Mouse (Mus musculus): ENCODE data around the gene Cc2d1a.

Gene Cc2d1a

DNA sequence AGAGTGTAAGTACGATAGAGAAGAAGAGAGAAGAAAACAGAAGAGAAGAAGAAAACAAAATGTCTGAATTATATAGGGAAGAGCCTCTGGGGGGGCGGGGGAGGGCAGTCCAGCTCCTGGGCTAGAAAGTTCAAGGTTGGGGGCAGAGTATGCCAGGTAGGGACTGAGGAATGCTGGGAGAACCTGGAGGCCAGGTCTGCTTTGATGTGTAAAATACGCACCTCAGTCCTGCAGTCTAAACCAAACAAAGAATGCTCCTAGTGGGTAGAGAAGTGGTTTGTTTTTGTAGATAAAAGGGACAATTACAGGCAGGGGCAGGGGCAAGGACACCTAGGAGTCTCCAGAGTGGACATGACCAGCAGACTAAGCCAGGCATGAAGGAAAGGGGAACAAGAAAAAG lies 29.7 kb upstream of the Cc2d1a start:
- DNase-seq (ENCODE audit: extremely low spot score) = no peak

DNA sequence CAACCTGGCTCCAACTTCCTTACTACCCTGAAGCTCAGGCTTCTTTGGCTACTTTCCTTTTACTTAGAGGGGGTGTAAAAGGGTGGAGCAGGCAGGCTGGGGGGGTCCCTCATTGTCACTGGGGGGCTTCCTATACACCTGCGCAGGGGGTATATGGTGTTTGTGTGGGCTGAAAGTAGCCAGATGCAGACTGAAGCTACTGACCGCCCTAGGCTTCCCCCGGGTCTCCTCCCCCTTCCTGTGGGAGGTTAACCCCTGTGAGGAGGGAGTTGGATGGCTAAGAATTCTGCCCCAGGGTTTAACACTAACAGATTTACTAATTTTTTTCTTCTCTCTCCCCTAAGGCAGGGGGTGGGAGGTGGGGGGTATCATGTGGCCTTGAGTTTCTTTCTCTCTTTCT lies 28.8 kb upstream of the Cc2d1a start:
- DNase-seq (ENCODE audit: extremely low spot score) = no peak

DNA sequence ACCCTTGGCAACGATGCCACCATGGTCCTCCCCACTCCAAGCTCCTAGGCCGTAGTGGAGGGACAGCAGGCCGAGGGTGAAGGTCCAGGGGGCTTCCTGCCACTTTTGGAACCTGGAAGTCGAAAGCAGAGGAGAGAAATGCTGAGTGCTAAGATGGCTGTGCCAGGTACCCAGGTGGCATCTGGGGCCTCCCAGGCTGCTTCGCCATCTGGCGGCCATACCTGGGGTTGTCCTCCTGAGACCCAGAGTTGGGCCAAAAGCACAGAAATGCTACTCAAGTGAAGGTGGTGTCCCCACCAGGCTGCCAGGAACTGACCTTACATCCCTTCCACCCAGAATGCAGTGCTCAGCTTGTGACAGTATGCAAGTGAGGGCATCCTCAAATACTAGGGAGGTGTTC lies 26.1 kb upstream of the Cc2d1a start:
- no peak for DNase-seq (ENCODE audit: extremely low spot score)

DNA sequence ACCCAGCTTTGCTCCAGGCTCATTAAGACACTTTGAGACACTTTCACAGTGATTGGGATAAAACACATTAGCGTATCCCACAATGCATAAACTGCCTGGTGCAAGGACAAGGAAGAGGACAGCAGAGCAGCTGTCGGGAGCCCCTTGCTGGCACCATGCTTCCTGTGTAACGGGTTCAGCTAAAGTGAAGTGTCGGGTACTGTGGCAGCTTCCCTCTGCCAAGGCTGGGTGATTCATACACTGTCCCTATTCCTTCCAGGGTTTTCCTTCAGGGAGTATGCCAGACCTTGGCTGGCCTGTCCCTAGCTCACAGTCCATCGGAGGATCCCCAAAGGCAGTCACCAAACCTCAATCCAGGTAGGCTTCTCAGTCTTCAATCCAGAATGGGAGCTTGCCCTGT lies 22.4 kb upstream of the Cc2d1a start:
- DNase-seq (ENCODE audit: extremely low spot score) = no peak

DNA sequence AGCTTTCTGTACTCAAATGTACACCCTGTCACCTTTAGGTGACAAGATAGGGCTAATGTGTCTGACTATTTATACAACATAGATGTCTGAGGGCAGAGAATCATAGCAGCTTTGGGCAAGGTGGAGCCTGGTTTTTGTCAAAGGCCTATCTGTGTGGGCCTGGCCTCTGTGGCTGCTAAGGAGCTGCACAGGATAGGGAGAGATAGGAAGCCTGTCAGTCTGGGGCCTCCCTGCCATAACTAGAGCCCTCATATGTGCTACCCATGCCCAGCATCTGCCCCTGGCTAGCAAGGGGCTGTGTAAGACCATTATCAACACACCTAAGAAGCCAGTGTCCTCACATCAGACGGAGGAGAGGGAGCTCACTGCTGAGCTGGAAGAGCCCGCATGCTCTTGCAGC lies 20.0 kb upstream of the Cc2d1a start:
- no peak for DNase-seq (ENCODE audit: extremely low spot score)

DNA sequence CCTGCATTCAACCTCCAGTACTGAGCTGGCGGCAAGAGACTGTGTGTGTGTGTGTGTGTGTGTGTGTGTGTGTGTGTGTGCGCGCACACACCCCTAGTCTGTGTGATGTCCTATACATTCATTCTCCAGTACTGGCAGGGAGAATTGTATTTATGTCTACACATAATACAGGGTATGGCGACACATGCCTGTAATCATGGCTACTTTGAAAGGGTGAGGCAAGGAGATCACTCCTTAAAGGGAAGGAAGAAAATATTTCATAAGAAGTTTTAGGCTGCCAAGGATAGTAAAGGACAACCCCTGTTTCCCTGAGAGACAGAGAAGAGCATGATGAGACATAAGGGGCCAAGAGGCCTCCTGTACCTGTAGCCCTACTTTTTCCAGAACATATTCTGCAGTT lies 9.9 kb upstream of the Cc2d1a start:
- DNase-seq (ENCODE audit: extremely low spot score) = no peak

- no peak for DNase-seq (ENCODE audit: extremely low spot score)
These were observed 1.4 kb upstream of the Cc2d1a start for GRCm38 (mm10) chr8:84149181-84149580.

GRCm38 (mm10) chr8:84148531-84148850 lies 755 bp upstream of the Cc2d1a start:
- DNase-seq (ENCODE audit: extremely low spot score) = no peak

DNA sequence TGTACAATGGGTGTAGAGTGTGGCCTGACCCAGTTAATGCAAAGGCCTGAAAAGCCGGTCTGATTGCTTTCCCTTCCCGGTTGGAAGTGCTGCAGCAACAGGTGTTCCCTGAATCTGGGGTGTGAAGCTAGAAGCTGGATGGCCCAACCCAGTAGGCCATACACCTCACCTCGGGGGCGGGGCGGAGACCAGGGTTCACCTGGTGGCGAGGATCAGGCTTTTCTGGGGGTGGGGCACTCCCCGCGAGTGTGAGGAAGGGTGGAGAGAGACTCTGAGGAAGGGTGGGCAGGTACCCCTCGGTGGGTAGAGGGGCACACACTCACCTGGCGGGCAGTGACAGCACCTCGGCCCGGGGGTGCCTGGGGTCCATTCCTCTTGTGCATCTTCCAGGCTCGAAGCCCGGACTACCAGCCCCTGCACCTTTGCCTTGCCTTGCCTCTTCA lies 391 bp downstream of the Cc2d1a start:
- no peak for DNase-seq (ENCODE audit: extremely low spot score)

- DNase-seq (ENCODE audit: extremely low spot score) = no peak
These were observed 3.0 kb downstream of the Cc2d1a start for GRCm38 (mm10) chr8:84144636-84145245.

DNA sequence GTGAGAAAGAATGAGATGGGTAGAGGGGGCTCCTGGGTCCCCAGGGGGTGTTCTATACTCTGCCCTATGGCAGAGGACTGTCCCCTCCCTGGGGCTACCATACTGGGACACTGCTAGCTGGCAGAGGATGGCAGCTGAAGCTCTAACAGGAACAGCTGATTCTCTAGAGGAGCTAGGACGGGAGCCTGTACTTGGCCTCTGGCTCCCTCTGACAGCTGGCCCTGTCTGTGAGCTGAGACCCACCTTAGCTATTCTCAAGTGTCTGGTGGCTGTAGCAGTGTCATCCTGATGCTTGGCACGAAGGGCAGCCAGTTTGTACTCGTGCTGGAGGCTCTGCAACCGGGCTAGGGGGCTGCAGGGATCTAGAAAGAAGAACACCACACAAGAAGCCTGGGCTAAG lies 6.9 kb downstream of the Cc2d1a start:
- no peak for DNase-seq (ENCODE audit: extremely low spot score)

DNA sequence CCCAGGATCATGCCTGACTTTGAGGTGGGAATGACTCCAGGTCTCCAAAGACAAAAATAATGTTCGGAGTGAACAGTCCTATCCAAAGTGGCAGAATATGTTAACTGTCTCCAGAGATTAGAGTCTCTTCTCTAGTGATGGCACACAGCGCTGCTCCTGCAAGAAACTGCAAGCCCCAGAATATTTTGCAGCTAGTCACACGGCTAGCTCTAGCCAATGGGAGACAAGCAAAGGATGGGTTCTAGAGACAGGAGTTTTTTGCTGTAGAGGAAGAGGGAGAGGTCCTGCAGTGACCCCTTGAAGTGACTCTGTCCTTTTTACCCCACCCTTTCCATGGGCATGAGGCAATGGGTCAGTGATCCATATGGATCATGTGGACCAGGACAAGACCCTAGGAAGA lies 9.9 kb downstream of the Cc2d1a start:
- DNase-seq (ENCODE audit: extremely low spot score) = no peak

GRCm38 (mm10) chr8:84132225-84132624 lies 15.5 kb downstream of the Cc2d1a start:
- no peak for DNase-seq (ENCODE audit: extremely low spot score)

GRCm38 (mm10) chr8:84130806-84131205 lies 16.9 kb downstream of the Cc2d1a start:
- no peak for DNase-seq (ENCODE audit: extremely low spot score)

- DNase-seq (ENCODE audit: extremely low spot score) = no peak
These were observed 19.5 kb downstream of the Cc2d1a start for GRCm38 (mm10) chr8:84128277-84128676.

- DNase-seq (ENCODE audit: extremely low spot score) = no peak
These were observed 20.4 kb downstream of the Cc2d1a start for GRCm38 (mm10) chr8:84127202-84127901.

DNA sequence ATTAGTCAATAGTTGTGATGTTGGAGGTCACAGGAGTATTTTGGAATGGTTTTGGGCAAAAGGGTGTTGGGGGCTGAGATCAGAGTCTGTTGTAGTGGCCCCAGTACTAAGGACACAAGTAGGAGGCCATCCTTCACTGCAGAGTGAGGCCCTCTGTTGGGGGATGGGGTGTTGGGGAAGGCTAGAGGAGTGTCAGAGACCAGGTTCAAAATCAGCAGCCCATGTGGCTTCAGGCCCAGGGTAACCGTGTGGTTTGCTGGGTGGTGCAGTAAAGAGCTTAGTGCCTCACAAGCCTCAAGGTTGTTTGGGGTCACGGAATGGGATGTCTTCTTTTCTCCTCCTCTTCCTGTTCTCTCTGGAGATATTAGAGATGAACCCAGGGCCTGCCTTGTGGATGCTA lies 21.0 kb downstream of the Cc2d1a start:
- DNase-seq (ENCODE audit: extremely low spot score) = no peak

- DNase-seq (ENCODE audit: extremely low spot score) = no peak
These were observed 22.1 kb downstream of the Cc2d1a start, which contains the start of gene Podnl1 for GRCm38 (mm10) chr8:84125656-84126055. Gene Podnl1 (plus strand): TSS chr8:84125989.

- no peak for DNase-seq (ENCODE audit: extremely low spot score)
These were observed 25.6 kb downstream of the Cc2d1a start for GRCm38 (mm10) chr8:84122151-84122550.

GRCm38 (mm10) chr8:84115646-84116045 lies 32.1 kb downstream of the Cc2d1a start:
- no peak for DNase-seq (ENCODE audit: extremely low spot score)

GRCm38 (mm10) chr8:84106216-84107040 lies 41.3 kb downstream of the Cc2d1a start:
- DNase-seq (ENCODE audit: extremely low spot score) = no peak

GRCm38 (mm10) chr8:84105676-84106075 lies 42.1 kb downstream of the Cc2d1a start:
- DNase-seq (ENCODE audit: extremely low spot score) = no peak

Data from embryo, embryonic 9.5 days (tissue).